Mouse (Mus musculus): ENCODE results near the gene Rbm41.

- no peak for TF ChIP-seq CTCF (IDR thresholded peaks at IDR 0.05; ENCODE audit: borderline replicate concordance, insufficient read depth, low read length)
- TF ChIP-seq POLR2A (IDR thresholded peaks at IDR 0.05; ENCODE audit: low read depth, low read length) = no peak
These were observed at the start of gene Rbm41 for GRCm38 (mm10) chrX:139997740-139998690.
